Mouse (Mus musculus) lung, embryonic 14.5 days (tissue): Measurements from ENCODE around the gene Sap25. TPM values are rescaled to one million over a fixed set of nuclear protein-coding genes. Genes with fewer than 3 reads are reported as not detected.

Experiments
- ATAC-seq: fragments of 200-750 bp; cut with Nextera tagmentation; 2 replicates; pipeline ENCODE4 v1.8.0; 2017; ENCODE audit warnings: mild to moderate bottlenecking, moderate TSS enrichment, moderate library complexity; ENCODE audit not compliant: insufficient read depth
- DNase-seq: peaks from one replicate; pipeline ENCODE4 v3.0.0-alpha.2; 2015
- H3K27ac ChIP-seq: fragments of 300-500 bp; sonication (generic); 2 replicates; pipeline ENCODE4 v1.5.1; 2014; ENCODE audit warnings: low read depth, mild to moderate bottlenecking, moderate library complexity
- H3K27me3 ChIP-seq: fragments of 300-500 bp; sonication (generic); 2 replicates; pipeline ENCODE4 v1.6.1; 2014; ENCODE audit warnings: low read length, control low read depth; ENCODE audit not compliant: insufficient read depth
- H3K36me3 ChIP-seq: fragments of 300-500 bp; sonication (generic); 2 replicates; pipeline ENCODE4 v1.6.1; 2014; ENCODE audit warnings: control low read depth; ENCODE audit not compliant: insufficient read depth
- H3K4me1 ChIP-seq: fragments of 300-500 bp; sonication (generic); 2 replicates; pipeline ENCODE4 v1.6.1; 2014; ENCODE audit warnings: antibody characterized with exemption, control low read depth; ENCODE audit not compliant: insufficient read depth
- H3K4me2 ChIP-seq: fragments of 300-500 bp; sonication (generic); 2 replicates; pipeline ENCODE4 v1.6.1; 2014; ENCODE audit warnings: mild to moderate bottlenecking
- H3K4me3 ChIP-seq: fragments of 300-500 bp; sonication (generic); 2 replicates; pipeline ENCODE4 v1.5.1; 2014; ENCODE audit warnings: low read depth, low read length
- H3K9ac ChIP-seq: fragments of 300-500 bp; sonication (generic); 2 replicates; pipeline ENCODE4 v1.6.1; 2014
- H3K9me3 ChIP-seq: fragments of 300-500 bp; sonication (generic); 2 replicates; pipeline ENCODE4 v1.6.1; 2016; ENCODE audit warnings: low read depth, low read length, control low read depth
- CTCF ChIP-seq: IDR thresholded peaks from 2 replicates; pipeline ENCODE4 v1.5.1; 2016; ENCODE audit warnings: antibody characterized with exemption, low read depth
- WGBS: fragments of 180-500 bp; shearing (Covaris S2); extraction: QIAGEN DNeasy Blood & Tissue Kit; methylation state at CpG from one replicate; pipeline ENCODE4 v1.1.7; 2014; 5-methylcytosine and 5-hydroxymethylcytosine counted together
- polyA plus RNA-seq: library from polyadenylated mRNA; unstranded; fragments of >200 nt; fragmentation: Nextera tagmentation; extraction: Ambion mirVana; gene quantifications from 2 replicates; pipeline ENCODE4 v1.2.1, GENCODE M21; 2014

The Sap25 gene
- polyA plus RNA-seq, 1 experiment from 2014 or later, result 8.1 TPM

GRCm38 (mm10) chr5:137627991-137628390, 13.1 kb upstream of the Sap25 start:
- DNase-seq, result peak; percentile 53
- peaks cover 20% of the 10 kb centered on the region for H3K4me1 ChIP-seq
- no peak for TF ChIP-seq CTCF
- ATAC-seq, result no peak
- no peaks in the 10 kb centered on the region for H3K27me3 ChIP-seq
- peak overlapping the region; percentile 90 for H3K4me2 ChIP-seq
- H3K36me3 ChIP-seq, result peaks cover 6% of the 10 kb centered on the region; the same call in 1 of the 2 replicates
- H3K4me3 ChIP-seq, result peak overlapping the region; percentile 94
- H3K9ac ChIP-seq, result peak overlapping the region; percentile 61
- H3K27ac ChIP-seq, result peak overlapping the region; percentile 90
- H3K9me3 ChIP-seq, result no peaks in the 10 kb centered on the region
- under 1% methylated on average over 9 of the region's 9 CpGs for WGBS

GRCm38 (mm10) chr5:137628498-137629305, 12.4 kb upstream of the Sap25 start, which contains the start of the genes Fbxo24, Lrch4 and Gm20605:
Gene Fbxo24 (minus strand): TSS chr5:137629002.
Gene Lrch4 (plus strand): TSS chr5:137629121.
Gene Gm20605 (plus strand): TSS chr5:137629175.
- peak within 1 kb of the TSS; percentile 94 for H3K4me3 ChIP-seq
- WGBS, result under 1% methylated on average over 46 of the region's 46 CpGs
- ATAC-seq (peak; percentile 97), DNase-seq (peak; percentile 100)
- no peaks in the 10 kb centered on the region for H3K27me3 ChIP-seq
- peak within 1 kb of the TSS; percentile 90 for H3K4me2 ChIP-seq
- H3K9ac ChIP-seq, result peak within 1 kb of the TSS; percentile 75
- H3K9me3 ChIP-seq, result no peaks in the 10 kb centered on the region
- H3K27ac ChIP-seq, result peak within 1 kb of the TSS; percentile 97
- TF ChIP-seq CTCF, result 0 out of 2 replicates have a peak, but pooled peaks have one; percentile 2
- peaks cover 10% of the 10 kb centered on the region for H3K36me3 ChIP-seq
- H3K4me1 ChIP-seq, result peaks cover 20% of the 10 kb centered on the region

GRCm38 (mm10) chr5:137629306-137629721, 11.8 kb upstream of the Sap25 start:
- Histone ChIP-seq H3K27ac (peak overlapping the region; percentile 97), H3K9me3 (no peaks in the 10 kb centered on the region), H3K36me3 (peaks cover 16% of the 10 kb centered on the region), H3K4me2 (peak overlapping the region; percentile 90), H3K4me1 (peaks cover 20% of the 10 kb centered on the region), H3K27me3 (no peaks in the 10 kb centered on the region), H3K9ac (peak overlapping the region; percentile 75), H3K4me3 (peak overlapping the region; percentile 94)
- no peak for TF ChIP-seq CTCF
- ATAC-seq (peak; percentile 45), DNase-seq (peak; percentile 78)
- WGBS, result under 1% methylated on average over 23 of the region's 23 CpGs

DNA sequence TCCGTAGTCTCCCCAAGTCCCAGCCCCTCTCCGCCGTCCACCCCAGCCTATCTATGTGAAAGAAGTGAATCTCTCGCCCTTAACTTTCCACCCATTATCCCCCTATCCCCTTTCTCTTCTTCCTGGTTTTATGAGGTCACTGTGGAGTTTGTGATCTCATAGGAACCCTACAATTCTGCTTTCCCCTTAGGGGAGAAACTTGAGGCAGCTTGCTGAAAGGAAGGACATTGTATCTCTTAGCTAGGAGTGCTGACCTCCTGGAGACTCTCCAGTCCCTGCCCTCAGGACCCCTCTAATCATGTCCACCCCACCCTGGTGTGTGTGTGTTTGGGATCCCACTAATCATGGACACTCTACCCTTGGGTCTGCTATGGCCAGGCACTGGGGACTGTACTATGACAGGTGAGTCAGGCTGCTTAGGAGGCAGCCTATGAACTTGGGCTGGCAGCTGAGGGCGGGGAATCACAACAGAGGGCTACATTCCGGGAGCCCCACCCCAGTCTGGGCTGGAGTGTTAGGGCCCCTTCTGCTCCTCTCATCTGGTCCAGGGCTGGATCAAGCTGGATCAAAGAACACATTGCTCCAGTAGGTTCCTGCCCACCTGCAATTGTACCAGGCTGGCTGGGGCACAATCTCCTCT, 11.1 kb upstream of the Sap25 start:
- WGBS, result 16% methylated on average over 6 of the region's 6 CpGs
- peak overlapping the region; percentile 90 for H3K4me2 ChIP-seq
- H3K4me3 ChIP-seq, result peak overlapping the region; percentile 94
- no peaks in the 10 kb centered on the region for H3K27me3 ChIP-seq
- H3K27ac ChIP-seq, result peak overlapping the region; percentile 97
- no peaks in the 10 kb centered on the region for H3K9me3 ChIP-seq
- DNase-seq (peak; percentile 45), ATAC-seq (no peak)
- peak overlapping the region; percentile 75 for H3K9ac ChIP-seq
- H3K36me3 ChIP-seq, result peaks cover 20% of the 10 kb centered on the region
- no peak for TF ChIP-seq CTCF
- peaks cover 20% of the 10 kb centered on the region for H3K4me1 ChIP-seq

- Histone ChIP-seq H3K4me1 (peaks cover 20% of the 10 kb centered on the region), H3K27me3 (no peaks in the 10 kb centered on the region), H3K9ac (peak overlapping the region; percentile 75), H3K9me3 (no peaks in the 10 kb centered on the region), H3K36me3 (peaks cover 26% of the 10 kb centered on the region), H3K4me3 (peak overlapping the region; percentile 94), H3K27ac (peak overlapping the region; percentile 68), H3K4me2 (peak overlapping the region; percentile 90)
- WGBS, result 17% methylated on average over 3 of the region's 3 CpGs
- no peak for TF ChIP-seq CTCF
- DNase-seq (peak; percentile 51), ATAC-seq (no peak)
Observed at GRCm38 (mm10) chr5:137630602-137631001, 10.5 kb upstream of the Sap25 start.

GRCm38 (mm10) chr5:137631171-137631570, 10.0 kb upstream of the Sap25 start:
- Histone ChIP-seq H3K4me1 (peaks cover 20% of the 10 kb centered on the region), H3K27ac (peak overlapping the region; percentile 68), H3K9ac (peak overlapping the region; percentile 75), H3K4me3 (peak overlapping the region; percentile 94), H3K4me2 (peak overlapping the region; percentile 90), H3K9me3 (no peaks in the 10 kb centered on the region), H3K27me3 (no peaks in the 10 kb centered on the region), H3K36me3 (peaks cover 31% of the 10 kb centered on the region)
- DNase-seq, result no peak
- 54% methylated on average over 9 of the region's 9 CpGs for WGBS
- ATAC-seq, result no peak
- TF ChIP-seq CTCF, result no peak

- no peak for TF ChIP-seq CTCF
- Histone ChIP-seq H3K4me3 (no peak overlapping the region), H3K4me2 (peak overlapping the region; percentile 90), H3K4me1 (peaks cover 20% of the 10 kb centered on the region), H3K9me3 (no peaks in the 10 kb centered on the region), H3K27me3 (no peaks in the 10 kb centered on the region), H3K36me3 (peaks cover 35% of the 10 kb centered on the region), H3K27ac (peak overlapping the region; percentile 68; the same call in 1 of the 2 replicates), H3K9ac (peak overlapping the region; percentile 75; the same call in 1 of the 2 replicates)
- whole genome bisulfite sequencing, result 48% methylated on average over 4 of the region's 4 CpGs
- DNase-seq (no peak), ATAC-seq (no peak)
Observed at GRCm38 (mm10) chr5:137631591-137631990, 9.5 kb upstream of the Sap25 start.
